Mouse (Mus musculus): ENCODE data around the gene Erg. TPM values are rescaled to one million over a fixed set of nuclear protein-coding genes. Genes with fewer than 3 reads are reported as not detected.

Erg gene
- polyA plus RNA-seq, 1 experiment from 2014 or later = 1.4 TPM

- Histone ChIP-seq H3K4me3 (ENCODE audit: low read depth, low read length) (no peak overlapping the region), H3K27me3 (ENCODE audit: control insufficient read depth, insufficient read depth, low read depth, low read length) (no peaks in the 10 kb centered on the region), H3K4me1 (ENCODE audit: control insufficient read depth, insufficient read depth, low read length) (no peaks in the 10 kb centered on the region), H3K9ac (ENCODE audit: low read depth, low read length) (no peak overlapping the region), H3K4me2 (ENCODE audit: low read length) (no peak overlapping the region), H3K27ac (ENCODE audit: low read length) (no peak overlapping the region), H3K36me3 (ENCODE audit: control insufficient read depth, insufficient read depth, low read length) (no peaks in the 10 kb centered on the region), H3K9me3 (replicated peaks; ENCODE audit: control insufficient read depth, low read length, poor library complexity, severe bottlenecking) (no peaks in the 10 kb centered on the region)
- 74% methylated on average over 8 of the region's 8 CpGs for WGBS
- ATAC-seq = no peak
Observed at GRCm38 (mm10) chr16:95519520-95519919, 66.9 kb downstream of the Erg start.

GRCm38 (mm10) chr16:95506051-95506450 lies 80.3 kb downstream of the Erg start:
- 70% methylated on average over 2 of the region's 2 CpGs for WGBS
- Histone ChIP-seq H3K9me3 (replicated peaks; ENCODE audit: control insufficient read depth, low read length, poor library complexity, severe bottlenecking) (no peaks in the 10 kb centered on the region), H3K4me2 (ENCODE audit: low read length) (no peak overlapping the region), H3K9ac (ENCODE audit: low read depth, low read length) (no peak overlapping the region), H3K27me3 (ENCODE audit: control insufficient read depth, insufficient read depth, low read depth, low read length) (no peaks in the 10 kb centered on the region), H3K36me3 (ENCODE audit: control insufficient read depth, insufficient read depth, low read length) (no peaks in the 10 kb centered on the region), H3K4me3 (ENCODE audit: low read depth, low read length) (no peak overlapping the region), H3K4me1 (ENCODE audit: control insufficient read depth, insufficient read depth, low read length) (no peaks in the 10 kb centered on the region), H3K27ac (ENCODE audit: low read length) (no peak overlapping the region)
- ATAC-seq = no peak

GRCm38 (mm10) chr16:95496582-95497300 lies 89.7 kb downstream of the Erg start:
- no peak overlapping the region for H3K27ac ChIP-seq (ENCODE audit: low read length)
- no peaks in the 10 kb centered on the region for H3K4me1 ChIP-seq (ENCODE audit: control insufficient read depth, insufficient read depth, low read length)
- 91% methylated on average over 10 of the region's 10 CpGs for WGBS
- H3K9me3 ChIP-seq (replicated peaks; ENCODE audit: control insufficient read depth, low read length, poor library complexity, severe bottlenecking) = no peaks in the 10 kb centered on the region
- no peaks in the 10 kb centered on the region for H3K27me3 ChIP-seq (ENCODE audit: control insufficient read depth, insufficient read depth, low read depth, low read length)
- no peak overlapping the region for H3K4me2 ChIP-seq (ENCODE audit: low read length)
- no peak overlapping the region for H3K4me3 ChIP-seq (ENCODE audit: low read depth, low read length)
- no peak overlapping the region for H3K9ac ChIP-seq (ENCODE audit: low read depth, low read length)
- no peaks in the 10 kb centered on the region for H3K36me3 ChIP-seq (ENCODE audit: control insufficient read depth, insufficient read depth, low read length)
- ATAC-seq = no peak

- Histone ChIP-seq H3K27ac (ENCODE audit: low read length) (no peak overlapping the region), H3K9ac (ENCODE audit: low read depth, low read length) (no peak overlapping the region), H3K4me1 (ENCODE audit: control insufficient read depth, insufficient read depth, low read length) (no peaks in the 10 kb centered on the region), H3K4me3 (ENCODE audit: low read depth, low read length) (no peak overlapping the region), H3K27me3 (ENCODE audit: control insufficient read depth, insufficient read depth, low read depth, low read length) (no peaks in the 10 kb centered on the region), H3K36me3 (ENCODE audit: control insufficient read depth, insufficient read depth, low read length) (no peaks in the 10 kb centered on the region), H3K9me3 (replicated peaks; ENCODE audit: control insufficient read depth, low read length, poor library complexity, severe bottlenecking) (no peaks in the 10 kb centered on the region), H3K4me2 (ENCODE audit: low read length) (no peak overlapping the region)
- ATAC-seq = no peak
- WGBS = 62% methylated on average over 3 of the region's 3 CpGs
Observed at GRCm38 (mm10) chr16:95494108-95494507, 92.3 kb downstream of the Erg start.

- Histone ChIP-seq H3K27me3 (ENCODE audit: control insufficient read depth, insufficient read depth, low read depth, low read length) (no peaks in the 10 kb centered on the region), H3K27ac (ENCODE audit: low read length) (no peak overlapping the region), H3K9me3 (replicated peaks; ENCODE audit: control insufficient read depth, low read length, poor library complexity, severe bottlenecking) (no peaks in the 10 kb centered on the region), H3K4me1 (ENCODE audit: control insufficient read depth, insufficient read depth, low read length) (no peaks in the 10 kb centered on the region), H3K4me3 (ENCODE audit: low read depth, low read length) (no peak overlapping the region), H3K9ac (ENCODE audit: low read depth, low read length) (no peak overlapping the region), H3K4me2 (ENCODE audit: low read length) (no peak overlapping the region), H3K36me3 (ENCODE audit: control insufficient read depth, insufficient read depth, low read length) (no peaks in the 10 kb centered on the region)
- 71% methylated on average over 8 of the region's 8 CpGs for WGBS
- ATAC-seq = no peak
Observed at GRCm38 (mm10) chr16:95493336-95493735, 93.1 kb downstream of the Erg start.

GRCm38 (mm10) chr16:95492146-95492545 lies 94.2 kb downstream of the Erg start:
- 84% methylated on average over 7 of the region's 7 CpGs for WGBS
- no peak for ATAC-seq

GRCm38 (mm10) chr16:95490386-95490785 lies 96.0 kb downstream of the Erg start:
- H3K9ac ChIP-seq (ENCODE audit: low read depth, low read length) = no peak overlapping the region
- H3K9me3 ChIP-seq (replicated peaks; ENCODE audit: control insufficient read depth, low read length, poor library complexity, severe bottlenecking) = no peaks in the 10 kb centered on the region
- WGBS = 84% methylated on average over 5 of the region's 5 CpGs
- H3K27me3 ChIP-seq (ENCODE audit: control insufficient read depth, insufficient read depth, low read depth, low read length) = no peaks in the 10 kb centered on the region
- no peak overlapping the region for H3K4me3 ChIP-seq (ENCODE audit: low read depth, low read length)
- no peaks in the 10 kb centered on the region for H3K36me3 ChIP-seq (ENCODE audit: control insufficient read depth, insufficient read depth, low read length)
- no peak overlapping the region for H3K27ac ChIP-seq (ENCODE audit: low read length)
- no peaks in the 10 kb centered on the region for H3K4me1 ChIP-seq (ENCODE audit: control insufficient read depth, insufficient read depth, low read length)
- ATAC-seq = no peak
- no peak overlapping the region for H3K4me2 ChIP-seq (ENCODE audit: low read length)

More at GRCm38 (mm10) chr16:95492146-95492545, 94.2 kb downstream of the Erg start:
- no peak overlapping the region for H3K9ac ChIP-seq (ENCODE audit: low read depth, low read length)
- H3K4me2 ChIP-seq (ENCODE audit: low read length) = no peak overlapping the region
- no peaks in the 10 kb centered on the region for H3K27me3 ChIP-seq (ENCODE audit: control insufficient read depth, insufficient read depth, low read depth, low read length)
- no peaks in the 10 kb centered on the region for H3K9me3 ChIP-seq (replicated peaks; ENCODE audit: control insufficient read depth, low read length, poor library complexity, severe bottlenecking)
- no peak overlapping the region for H3K4me3 ChIP-seq (ENCODE audit: low read depth, low read length)
- no peaks in the 10 kb centered on the region for H3K4me1 ChIP-seq (ENCODE audit: control insufficient read depth, insufficient read depth, low read length)
- H3K27ac ChIP-seq (ENCODE audit: low read length) = no peak overlapping the region
- H3K36me3 ChIP-seq (ENCODE audit: control insufficient read depth, insufficient read depth, low read length) = no peaks in the 10 kb centered on the region

GRCm38 (mm10) chr16:95487606-95488351 lies 98.6 kb downstream of the Erg start:
- 88% methylated on average over 9 of the region's 9 CpGs for WGBS
- no peak for ATAC-seq
- H3K36me3 ChIP-seq (ENCODE audit: control insufficient read depth, insufficient read depth, low read length) = no peaks in the 10 kb centered on the region
- no peak overlapping the region for H3K27ac ChIP-seq (ENCODE audit: low read length)
- H3K9ac ChIP-seq (ENCODE audit: low read depth, low read length) = no peak overlapping the region
- no peaks in the 10 kb centered on the region for H3K9me3 ChIP-seq (replicated peaks; ENCODE audit: control insufficient read depth, low read length, poor library complexity, severe bottlenecking)
- H3K4me1 ChIP-seq (ENCODE audit: control insufficient read depth, insufficient read depth, low read length) = no peaks in the 10 kb centered on the region
- no peak overlapping the region for H3K4me2 ChIP-seq (ENCODE audit: low read length)
- H3K27me3 ChIP-seq (ENCODE audit: control insufficient read depth, insufficient read depth, low read depth, low read length) = no peaks in the 10 kb centered on the region
- H3K4me3 ChIP-seq (ENCODE audit: low read depth, low read length) = no peak overlapping the region

GRCm38 (mm10) chr16:95481176-95481575 lies 105.2 kb downstream of the Erg start:
- Histone ChIP-seq H3K36me3 (ENCODE audit: control insufficient read depth, insufficient read depth, low read length) (no peaks in the 10 kb centered on the region), H3K9ac (ENCODE audit: low read depth, low read length) (no peak overlapping the region), H3K4me1 (ENCODE audit: control insufficient read depth, insufficient read depth, low read length) (no peaks in the 10 kb centered on the region), H3K27me3 (ENCODE audit: control insufficient read depth, insufficient read depth, low read depth, low read length) (no peaks in the 10 kb centered on the region), H3K27ac (ENCODE audit: low read length) (no peak overlapping the region), H3K4me3 (ENCODE audit: low read depth, low read length) (no peak overlapping the region), H3K4me2 (ENCODE audit: low read length) (no peak overlapping the region), H3K9me3 (replicated peaks; ENCODE audit: control insufficient read depth, low read length, poor library complexity, severe bottlenecking) (no peaks in the 10 kb centered on the region)
- whole genome bisulfite sequencing = 94% methylated on average over 13 of the region's 13 CpGs
- no peak for ATAC-seq
